Mouse (Mus musculus): ENCODE measurements around the gene Tlk2. TPM values are rescaled to one million over a fixed set of nuclear protein-coding genes. Genes with fewer than 3 reads are reported as not detected.

Gene Tlk2
- total and polyA plus RNA-seq, 2 experiments, result 5.6 to 23.4 TPM

DNA sequence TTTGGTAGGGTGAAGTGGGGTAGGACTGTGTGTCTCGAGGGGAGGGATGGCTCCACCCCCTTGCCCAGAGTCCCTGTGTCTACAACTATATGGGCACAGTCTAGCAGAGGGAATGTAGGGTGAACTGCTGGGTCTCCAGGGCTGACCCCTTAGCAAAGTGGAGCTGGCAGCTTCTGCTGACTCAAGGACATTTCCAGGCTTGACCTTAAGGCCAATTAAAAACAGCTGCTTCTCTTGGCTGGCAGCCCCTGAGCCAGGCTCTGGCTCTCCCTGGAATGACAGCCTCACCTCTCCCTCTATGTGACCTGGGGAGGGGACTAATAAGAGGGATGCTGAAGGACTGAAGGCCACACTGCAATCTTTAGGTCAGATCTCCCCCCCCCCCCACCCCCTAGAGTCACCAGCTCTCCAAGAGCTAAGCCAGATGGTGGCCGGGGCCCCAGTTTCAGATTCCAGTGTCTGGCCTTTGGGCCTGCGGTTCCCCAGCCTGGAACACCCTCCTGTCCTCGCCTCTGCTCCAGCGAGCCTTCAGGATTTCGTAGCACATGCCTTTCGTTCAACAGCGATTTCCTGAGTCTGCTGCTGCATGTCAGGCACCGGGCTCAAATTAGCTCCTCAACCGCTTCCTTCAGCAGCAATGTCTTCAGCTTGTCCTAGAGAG is 134.5 kb downstream of the Tlk2 start:
- Histone ChIP-seq H3K4me3 (ENCODE audit: insufficient read depth, low read depth, low read length) (no peak overlapping the region), H3K4me1 (ENCODE audit: control insufficient read depth, insufficient read depth, low read length) (no peaks in the 10 kb centered on the region), H3K27ac (replicated peaks; ENCODE audit: insufficient read depth, low read depth, low read length) (no peak overlapping the region), H3K36me3 (ENCODE audit: control insufficient read depth, insufficient read depth, low read length) (no peaks in the 10 kb centered on the region), H3K9ac (ENCODE audit: low read depth, low read length) (no peak overlapping the region), H3K27me3 (ENCODE audit: control insufficient read depth, insufficient read depth, low read length) (no peaks in the 10 kb centered on the region), H3K79me2 (ENCODE audit: control insufficient read depth, insufficient read depth, low read length) (no peaks in the 10 kb centered on the region)
- TF ChIP-seq CTCF (IDR thresholded peaks at IDR 0.05; ENCODE audit: low read depth, low read length) (no peak), POLR2A (IDR thresholded peaks at IDR 0.05; ENCODE audit: extremely low read depth, insufficient read depth, low read length) (no peak)
- no peak for DNase-seq (ENCODE audit: extremely low read depth, low read depth, low spot score)
- WGBS, result 77% methylated on average over 10 of the region's 10 CpGs

DNA sequence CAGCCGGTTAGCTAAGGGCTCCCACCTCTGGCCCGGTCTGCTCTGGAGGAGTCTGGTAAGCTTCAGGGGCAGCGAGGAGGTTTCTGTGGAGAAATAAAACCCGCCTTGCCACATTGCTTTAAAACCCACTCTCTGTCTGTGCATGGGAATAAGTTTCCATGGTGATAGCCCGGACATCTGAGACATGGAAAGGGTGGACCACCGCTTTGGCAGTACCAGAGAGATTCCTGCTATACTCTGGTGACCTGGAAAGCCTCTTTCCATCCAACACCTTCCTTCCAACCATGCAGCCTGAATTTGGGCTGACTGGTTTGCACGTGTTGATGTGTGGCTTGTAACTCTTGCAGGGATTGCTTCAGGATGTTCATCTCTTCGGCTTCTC is 135.0 kb downstream of the Tlk2 start:
- TF ChIP-seq CTCF (IDR thresholded peaks at IDR 0.05; ENCODE audit: low read depth, low read length), result no peak
- no peak for TF ChIP-seq POLR2A (IDR thresholded peaks at IDR 0.05; ENCODE audit: extremely low read depth, insufficient read depth, low read length)
- WGBS, result 81% methylated on average over 8 of the region's 8 CpGs
- no peaks in the 10 kb centered on the region for H3K36me3 ChIP-seq (ENCODE audit: control insufficient read depth, insufficient read depth, low read length)
- H3K27ac ChIP-seq (replicated peaks; ENCODE audit: insufficient read depth, low read depth, low read length), result no peak overlapping the region
- no peak for DNase-seq (ENCODE audit: extremely low read depth, low read depth, low spot score)
- no peak overlapping the region for H3K9ac ChIP-seq (ENCODE audit: low read depth, low read length)
- H3K27me3 ChIP-seq (ENCODE audit: control insufficient read depth, insufficient read depth, low read length), result no peaks in the 10 kb centered on the region
- H3K79me2 ChIP-seq (ENCODE audit: control insufficient read depth, insufficient read depth, low read length), result no peaks in the 10 kb centered on the region
- H3K4me3 ChIP-seq (ENCODE audit: insufficient read depth, low read depth, low read length), result no peak overlapping the region
- H3K4me1 ChIP-seq (ENCODE audit: control insufficient read depth, insufficient read depth, low read length), result no peaks in the 10 kb centered on the region

DNA sequence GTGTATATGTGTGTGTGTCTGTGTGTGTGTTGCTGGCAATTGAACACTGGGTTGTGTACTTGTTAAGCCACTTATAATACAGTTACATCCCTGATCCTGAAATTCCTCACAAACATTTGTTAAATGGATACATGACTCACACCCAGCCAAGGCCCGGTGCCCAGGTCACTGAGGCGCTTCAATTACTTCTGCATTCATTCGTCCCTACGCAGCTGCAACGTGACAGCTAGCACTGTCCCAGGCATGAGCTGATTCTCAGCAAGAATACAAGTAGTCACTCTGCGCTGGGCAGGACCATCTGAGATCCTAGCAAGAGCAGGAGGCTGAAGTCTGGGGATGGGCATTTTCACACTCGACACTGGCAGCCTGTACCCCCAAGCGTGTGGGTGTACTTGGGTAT is 136.7 kb downstream of the Tlk2 start:
- no peaks in the 10 kb centered on the region for H3K27me3 ChIP-seq (ENCODE audit: control insufficient read depth, insufficient read depth, low read length)
- no peaks in the 10 kb centered on the region for H3K79me2 ChIP-seq (ENCODE audit: control insufficient read depth, insufficient read depth, low read length)
- no peaks in the 10 kb centered on the region for H3K36me3 ChIP-seq (ENCODE audit: control insufficient read depth, insufficient read depth, low read length)
- no peak overlapping the region for H3K4me3 ChIP-seq (ENCODE audit: insufficient read depth, low read depth, low read length)
- TF ChIP-seq POLR2A (IDR thresholded peaks at IDR 0.05; ENCODE audit: extremely low read depth, insufficient read depth, low read length), result no peak
- TF ChIP-seq CTCF (IDR thresholded peaks at IDR 0.05; ENCODE audit: low read depth, low read length), result no peak
- H3K9ac ChIP-seq (ENCODE audit: low read depth, low read length), result no peak overlapping the region
- no peaks in the 10 kb centered on the region for H3K4me1 ChIP-seq (ENCODE audit: control insufficient read depth, insufficient read depth, low read length)
- H3K27ac ChIP-seq (replicated peaks; ENCODE audit: insufficient read depth, low read depth, low read length), result no peak overlapping the region
- WGBS, result 92% methylated on average over 8 of the region's 8 CpGs
- DNase-seq (ENCODE audit: extremely low read depth, low read depth, low spot score), result no peak

DNA sequence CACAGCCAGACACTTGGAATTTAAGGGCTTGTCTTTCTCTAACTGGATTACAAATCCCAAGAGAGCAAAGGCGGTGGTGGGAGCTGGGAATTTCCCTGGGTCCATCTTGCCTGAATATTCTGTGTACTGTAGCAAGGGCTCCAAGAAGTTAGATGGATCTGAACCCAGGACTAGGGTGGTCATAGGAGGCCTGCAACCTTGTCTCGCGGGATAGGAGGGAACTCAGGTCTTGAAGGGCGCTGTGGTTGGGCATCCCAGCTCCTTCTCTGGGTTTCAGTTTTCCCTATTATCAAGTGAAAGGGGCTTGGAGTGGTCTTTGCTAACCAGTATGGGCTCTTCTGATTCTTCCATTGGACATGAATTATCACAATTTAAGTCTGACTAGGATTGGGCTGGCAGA is 137.5 kb downstream of the Tlk2 start:
- Histone ChIP-seq H3K4me3 (ENCODE audit: insufficient read depth, low read depth, low read length) (no peak overlapping the region), H3K27me3 (ENCODE audit: control insufficient read depth, insufficient read depth, low read length) (no peaks in the 10 kb centered on the region), H3K79me2 (ENCODE audit: control insufficient read depth, insufficient read depth, low read length) (no peaks in the 10 kb centered on the region), H3K9ac (ENCODE audit: low read depth, low read length) (no peak overlapping the region), H3K36me3 (ENCODE audit: control insufficient read depth, insufficient read depth, low read length) (no peaks in the 10 kb centered on the region), H3K27ac (replicated peaks; ENCODE audit: insufficient read depth, low read depth, low read length) (no peak overlapping the region), H3K4me1 (ENCODE audit: control insufficient read depth, insufficient read depth, low read length) (no peaks in the 10 kb centered on the region)
- WGBS, result 95% methylated on average over 4 of the region's 4 CpGs
- no peak for DNase-seq (ENCODE audit: extremely low read depth, low read depth, low spot score)
- no peak for TF ChIP-seq CTCF (IDR thresholded peaks at IDR 0.05; ENCODE audit: low read depth, low read length)
- no peak for TF ChIP-seq POLR2A (IDR thresholded peaks at IDR 0.05; ENCODE audit: extremely low read depth, insufficient read depth, low read length)

DNA sequence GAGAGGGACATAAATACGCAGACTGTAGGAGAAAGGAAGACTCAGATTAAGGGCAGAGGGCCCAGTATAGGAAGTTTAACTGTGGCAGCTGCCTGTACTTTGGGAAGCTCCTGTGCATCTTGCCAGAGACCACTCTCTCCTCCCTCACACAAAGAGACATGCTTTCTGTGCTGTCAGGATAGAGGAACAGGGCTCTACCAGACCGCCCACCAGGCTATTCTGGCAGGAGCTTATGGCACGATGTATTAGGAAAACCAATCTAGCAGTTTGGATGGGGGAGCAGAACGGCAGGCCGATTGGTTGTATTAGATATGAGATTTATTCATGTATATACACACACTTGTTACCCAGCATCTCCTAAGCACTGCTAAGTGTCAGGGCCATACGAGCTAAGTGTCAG is 139.2 kb downstream of the Tlk2 start:
- no peak for DNase-seq (ENCODE audit: extremely low read depth, low read depth, low spot score)
- H3K27ac ChIP-seq (replicated peaks; ENCODE audit: insufficient read depth, low read depth, low read length), result no peak overlapping the region
- WGBS, result 95% methylated on average over 6 of the region's 6 CpGs
- H3K79me2 ChIP-seq (ENCODE audit: control insufficient read depth, insufficient read depth, low read length), result no peaks in the 10 kb centered on the region
- TF ChIP-seq POLR2A (IDR thresholded peaks at IDR 0.05; ENCODE audit: extremely low read depth, insufficient read depth, low read length) (no peak), CTCF (IDR thresholded peaks at IDR 0.05; ENCODE audit: low read depth, low read length) (no peak)
- H3K9ac ChIP-seq (ENCODE audit: low read depth, low read length), result no peak overlapping the region
- H3K27me3 ChIP-seq (ENCODE audit: control insufficient read depth, insufficient read depth, low read length), result no peaks in the 10 kb centered on the region
- no peak overlapping the region for H3K4me3 ChIP-seq (ENCODE audit: insufficient read depth, low read depth, low read length)
- H3K36me3 ChIP-seq (ENCODE audit: control insufficient read depth, insufficient read depth, low read length), result no peaks in the 10 kb centered on the region
- no peaks in the 10 kb centered on the region for H3K4me1 ChIP-seq (ENCODE audit: control insufficient read depth, insufficient read depth, low read length)

DNA sequence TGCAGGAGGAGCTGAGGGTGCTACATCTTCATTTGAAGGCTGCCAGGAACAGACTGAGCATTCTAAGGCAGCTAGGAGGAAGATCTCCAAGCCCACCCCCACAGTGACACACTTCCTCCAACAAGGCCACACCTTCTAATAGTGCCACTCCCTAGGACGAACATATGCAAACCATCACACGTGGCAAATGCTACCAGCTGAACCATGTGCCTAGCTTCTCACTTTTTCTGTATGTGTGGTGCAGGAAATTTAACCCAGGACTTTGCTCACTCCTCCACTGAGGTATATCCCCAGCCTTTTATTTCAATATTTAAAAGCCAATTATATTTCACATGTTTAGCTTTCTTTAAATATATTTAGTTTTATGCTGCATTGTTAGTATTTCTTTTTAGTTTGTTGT is 142.5 kb downstream of the Tlk2 start:
- no peaks in the 10 kb centered on the region for H3K36me3 ChIP-seq (ENCODE audit: control insufficient read depth, insufficient read depth, low read length)
- H3K4me3 ChIP-seq (ENCODE audit: insufficient read depth, low read depth, low read length), result no peak overlapping the region
- no peak overlapping the region for H3K27ac ChIP-seq (replicated peaks; ENCODE audit: insufficient read depth, low read depth, low read length)
- TF ChIP-seq POLR2A (IDR thresholded peaks at IDR 0.05; ENCODE audit: extremely low read depth, insufficient read depth, low read length), result no peak
- TF ChIP-seq CTCF (IDR thresholded peaks at IDR 0.05; ENCODE audit: low read depth, low read length), result no peak
- no peaks in the 10 kb centered on the region for H3K79me2 ChIP-seq (ENCODE audit: control insufficient read depth, insufficient read depth, low read length)
- H3K9ac ChIP-seq (ENCODE audit: low read depth, low read length), result no peak overlapping the region
- no peaks in the 10 kb centered on the region for H3K27me3 ChIP-seq (ENCODE audit: control insufficient read depth, insufficient read depth, low read length)
- 60% methylated on average over 2 of the region's 2 CpGs for WGBS
- H3K4me1 ChIP-seq (ENCODE audit: control insufficient read depth, insufficient read depth, low read length), result no peaks in the 10 kb centered on the region
- DNase-seq (ENCODE audit: extremely low read depth, low read depth, low spot score), result no peak
